Mouse (Mus musculus): Measurements from ENCODE around the gene Utp4. TPM values are rescaled to one million over a fixed set of nuclear protein-coding genes. Genes with fewer than 3 reads are reported as not detected.
A peak's percentile ranks its signal among the peaks of the same experiment; 100 is the strongest.
"Not testable (repeated sequence)": the region's sequence is repeated elsewhere in the genome, so short reads cannot be mapped to it uniquely, and the experiment has no call there.

Utp4 gene
- polyA plus RNA-seq, 1 experiment from 2014 or later: 63.5 TPM

DNA sequence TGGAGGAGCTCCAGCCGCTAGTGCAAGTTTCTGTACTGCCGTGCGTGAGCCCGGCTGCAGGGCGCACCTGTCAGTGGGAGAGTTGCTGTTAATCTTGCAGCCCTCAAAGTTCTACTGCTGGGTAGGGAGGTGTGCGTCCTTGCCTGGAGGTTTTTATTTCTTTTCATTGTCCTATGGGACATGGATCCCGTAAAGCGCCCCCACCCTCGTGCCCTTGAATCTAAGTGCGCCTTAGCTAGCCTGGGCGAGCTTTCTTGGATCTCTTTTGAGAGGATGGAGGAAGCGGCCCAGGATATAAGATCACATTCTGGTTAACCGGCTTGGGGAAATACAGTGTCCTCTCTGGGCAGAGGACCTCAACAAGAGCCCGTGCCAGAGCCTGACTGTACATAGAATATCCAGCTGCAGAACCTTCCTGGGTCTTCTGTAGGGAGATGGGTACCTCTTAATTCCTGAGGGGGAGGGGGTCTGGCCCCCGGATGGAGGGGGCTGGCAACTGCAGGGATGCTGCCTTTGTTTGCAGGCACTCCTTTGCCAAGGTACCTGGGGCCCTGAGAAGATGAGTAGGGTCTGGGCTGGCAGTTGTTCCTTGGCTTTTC lies 22.0 kb upstream of the Utp4 start:
- peak overlapping the region; percentile 52 for H3K4me3 ChIP-seq (ENCODE audit: low read depth, low read length)
- no peaks in the 10 kb centered on the region for H3K9me3 ChIP-seq (ENCODE audit: control insufficient read depth, low read depth, low read length)
- H3K4me2 ChIP-seq (replicated peaks; ENCODE audit: low read depth, low read length): peak overlapping the region; percentile 99
- H3K27me3 ChIP-seq (ENCODE audit: control insufficient read depth, insufficient read depth, low read length): peaks cover 3% of the 10 kb centered on the region; the same call in 1 of the 2 replicates
- H3K36me3 ChIP-seq (ENCODE audit: control insufficient read depth, insufficient read depth, low read length): peaks cover 8% of the 10 kb centered on the region; the same call in 1 of the 2 replicates
- H3K4me1 ChIP-seq (ENCODE audit: control insufficient read depth, insufficient read depth, low read length): peaks cover 19% of the 10 kb centered on the region; the same call in 1 of the 2 replicates
- H3K27ac ChIP-seq (ENCODE audit: low read length): no peak overlapping the region
- H3K9ac ChIP-seq (replicated peaks; ENCODE audit: low read depth, low read length): 0 out of 2 replicates have a peak overlapping the region, but pooled peaks have one; percentile 32
- ATAC-seq (ENCODE audit: insufficient number of reproducible peaks, insufficient read depth, low FRiP score, low read depth): peak; percentile 12; the same call in 1 of the 2 replicates
- 2% methylated on average over 15 of the region's 15 CpGs for WGBS

- peaks cover 19% of the 10 kb centered on the region; the same call in 1 of the 2 replicates for H3K4me1 ChIP-seq (ENCODE audit: control insufficient read depth, insufficient read depth, low read length)
- WGBS: under 1% methylated on average over 22 of the region's 22 CpGs
- peaks cover 3% of the 10 kb centered on the region; the same call in 1 of the 2 replicates for H3K27me3 ChIP-seq (ENCODE audit: control insufficient read depth, insufficient read depth, low read length)
- peak overlapping the region; percentile 99 for H3K4me2 ChIP-seq (replicated peaks; ENCODE audit: low read depth, low read length)
- ATAC-seq (ENCODE audit: insufficient number of reproducible peaks, insufficient read depth, low FRiP score, low read depth): peak; percentile 59
- peak overlapping the region; percentile 52 for H3K4me3 ChIP-seq (ENCODE audit: low read depth, low read length)
- H3K9ac ChIP-seq (replicated peaks; ENCODE audit: low read depth, low read length): no peak overlapping the region; the same call in 1 of the 2 replicates
- H3K9me3 ChIP-seq (ENCODE audit: control insufficient read depth, low read depth, low read length): no peaks in the 10 kb centered on the region
- H3K36me3 ChIP-seq (ENCODE audit: control insufficient read depth, insufficient read depth, low read length): peaks cover 13% of the 10 kb centered on the region; the same call in 1 of the 2 replicates
- H3K27ac ChIP-seq (ENCODE audit: low read length): no peak overlapping the region
Observed at GRCm38 (mm10) chr8:106871931-106872371, 21.5 kb upstream of the Utp4 start.

- Histone ChIP-seq H3K36me3 (ENCODE audit: control insufficient read depth, insufficient read depth, low read length) (peaks cover 13% of the 10 kb centered on the region; the same call in 1 of the 2 replicates), H3K9me3 (ENCODE audit: control insufficient read depth, low read depth, low read length) (no peaks in the 10 kb centered on the region), H3K4me2 (replicated peaks; ENCODE audit: low read depth, low read length) (peak overlapping the region; percentile 99), H3K27me3 (ENCODE audit: control insufficient read depth, insufficient read depth, low read length) (peaks cover 3% of the 10 kb centered on the region; the same call in 1 of the 2 replicates), H3K9ac (replicated peaks; ENCODE audit: low read depth, low read length) (no peak overlapping the region), H3K4me1 (ENCODE audit: control insufficient read depth, insufficient read depth, low read length) (peaks cover 19% of the 10 kb centered on the region; the same call in 1 of the 2 replicates), H3K4me3 (ENCODE audit: low read depth, low read length) (peak overlapping the region; percentile 52), H3K27ac (ENCODE audit: low read length) (no peak overlapping the region)
- no peak for ATAC-seq (ENCODE audit: insufficient number of reproducible peaks, insufficient read depth, low FRiP score, low read depth)
- WGBS: 15% methylated on average over 8 of the region's 8 CpGs
Observed at GRCm38 (mm10) chr8:106872454-106873034, 20.9 kb upstream of the Utp4 start.

DNA sequence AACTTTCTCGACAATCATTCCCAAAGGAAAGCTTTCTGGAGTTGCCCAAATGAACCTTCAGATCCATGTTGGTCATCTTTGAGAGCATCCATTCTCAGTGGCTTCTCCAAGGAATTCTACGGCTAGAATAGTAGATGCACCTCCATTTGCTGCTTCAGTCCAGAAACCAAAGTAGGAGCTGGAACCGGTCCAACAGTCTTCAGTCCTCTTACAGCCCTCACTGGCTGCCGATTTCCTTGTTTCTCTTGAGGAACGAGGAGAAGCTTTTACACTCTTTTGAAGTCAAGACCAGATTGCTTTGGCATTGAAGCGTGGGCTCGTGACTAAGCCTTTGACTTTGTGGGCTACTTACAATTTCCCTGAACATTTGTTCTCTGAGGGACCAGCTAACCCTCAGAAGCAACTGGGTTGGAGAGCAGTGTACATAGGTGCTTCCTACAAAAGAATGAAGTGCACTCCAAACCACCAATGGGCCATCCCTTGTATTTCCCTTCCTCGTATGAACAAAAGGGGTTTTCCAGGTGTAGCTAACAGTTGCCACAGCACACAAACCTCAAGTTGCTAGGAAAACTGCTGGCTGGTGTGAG lies 13.2 kb upstream of the Utp4 start:
- no peaks in the 10 kb centered on the region for H3K9me3 ChIP-seq (ENCODE audit: control insufficient read depth, low read depth, low read length)
- H3K27me3 ChIP-seq (ENCODE audit: control insufficient read depth, insufficient read depth, low read length): no peaks in the 10 kb centered on the region
- no peaks in the 10 kb centered on the region for H3K4me1 ChIP-seq (ENCODE audit: control insufficient read depth, insufficient read depth, low read length)
- no peak overlapping the region for H3K9ac ChIP-seq (replicated peaks; ENCODE audit: low read depth, low read length)
- no peak overlapping the region for H3K27ac ChIP-seq (ENCODE audit: low read length)
- H3K4me2 ChIP-seq (replicated peaks; ENCODE audit: low read depth, low read length): no peak overlapping the region
- no peak overlapping the region for H3K4me3 ChIP-seq (ENCODE audit: low read depth, low read length)
- ATAC-seq (ENCODE audit: insufficient number of reproducible peaks, insufficient read depth, low FRiP score, low read depth): no peak
- peaks cover 62% of the 10 kb centered on the region for H3K36me3 ChIP-seq (ENCODE audit: control insufficient read depth, insufficient read depth, low read length)
- WGBS: 84% methylated on average over 8 of the region's 8 CpGs

GRCm38 (mm10) chr8:106884094-106884493 lies 9.3 kb upstream of the Utp4 start:
- H3K36me3 ChIP-seq (ENCODE audit: control insufficient read depth, insufficient read depth, low read length): peaks cover 70% of the 10 kb centered on the region
- not testable (repeated sequence) for H3K4me1 ChIP-seq (ENCODE audit: control insufficient read depth, insufficient read depth, low read length); H3K4me2 ChIP-seq (replicated peaks; ENCODE audit: low read depth, low read length); H3K27ac ChIP-seq (ENCODE audit: low read length); H3K27me3 ChIP-seq (ENCODE audit: control insufficient read depth, insufficient read depth, low read length); H3K4me3 ChIP-seq (ENCODE audit: low read depth, low read length); H3K9me3 ChIP-seq (ENCODE audit: control insufficient read depth, low read depth, low read length); ATAC-seq (ENCODE audit: insufficient number of reproducible peaks, insufficient read depth, low FRiP score, low read depth); H3K9ac ChIP-seq (replicated peaks; ENCODE audit: low read depth, low read length)
- WGBS: 98% methylated on average over 11 of the region's 11 CpGs

DNA sequence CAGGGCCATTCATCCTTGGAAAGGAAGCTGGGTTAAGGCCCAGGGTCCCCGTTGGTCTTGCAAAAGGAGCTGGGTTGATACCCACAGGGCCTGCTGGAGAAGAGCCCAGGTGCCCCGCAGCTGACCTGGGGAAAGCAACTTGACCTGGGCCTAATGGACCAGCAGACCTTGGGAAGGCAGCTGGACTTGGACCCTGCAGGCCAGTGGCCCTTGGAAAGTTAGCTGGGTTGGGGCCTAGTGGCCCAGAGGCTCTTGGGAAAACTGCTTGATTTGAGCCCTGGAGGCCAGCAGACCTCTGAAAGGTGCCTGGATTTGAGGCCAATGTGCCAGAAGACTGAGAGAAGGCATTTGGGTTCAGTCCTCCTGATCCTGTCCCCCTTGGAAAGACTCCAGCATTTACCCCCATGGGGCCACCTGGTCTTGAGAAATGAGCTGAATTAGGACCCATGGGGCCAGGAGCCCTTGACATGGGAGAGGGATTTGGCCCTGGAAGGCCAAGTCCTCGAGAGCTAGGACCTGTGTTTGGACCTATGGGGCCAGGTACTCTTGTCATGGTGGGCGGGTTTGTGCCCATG lies 8.5 kb upstream of the Utp4 start:
- 93% methylated on average over 4 of the region's 4 CpGs for WGBS
- H3K4me1 ChIP-seq (ENCODE audit: control insufficient read depth, insufficient read depth, low read length); H3K4me3 ChIP-seq (ENCODE audit: low read depth, low read length); H3K4me2 ChIP-seq (replicated peaks; ENCODE audit: low read depth, low read length); ATAC-seq (ENCODE audit: insufficient number of reproducible peaks, insufficient read depth, low FRiP score, low read depth); H3K9ac ChIP-seq (replicated peaks; ENCODE audit: low read depth, low read length); H3K27ac ChIP-seq (ENCODE audit: low read length); H3K27me3 ChIP-seq (ENCODE audit: control insufficient read depth, insufficient read depth, low read length); H3K9me3 ChIP-seq (ENCODE audit: control insufficient read depth, low read depth, low read length): not testable (repeated sequence)
- H3K36me3 ChIP-seq (ENCODE audit: control insufficient read depth, insufficient read depth, low read length): peaks cover 62% of the 10 kb centered on the region

DNA sequence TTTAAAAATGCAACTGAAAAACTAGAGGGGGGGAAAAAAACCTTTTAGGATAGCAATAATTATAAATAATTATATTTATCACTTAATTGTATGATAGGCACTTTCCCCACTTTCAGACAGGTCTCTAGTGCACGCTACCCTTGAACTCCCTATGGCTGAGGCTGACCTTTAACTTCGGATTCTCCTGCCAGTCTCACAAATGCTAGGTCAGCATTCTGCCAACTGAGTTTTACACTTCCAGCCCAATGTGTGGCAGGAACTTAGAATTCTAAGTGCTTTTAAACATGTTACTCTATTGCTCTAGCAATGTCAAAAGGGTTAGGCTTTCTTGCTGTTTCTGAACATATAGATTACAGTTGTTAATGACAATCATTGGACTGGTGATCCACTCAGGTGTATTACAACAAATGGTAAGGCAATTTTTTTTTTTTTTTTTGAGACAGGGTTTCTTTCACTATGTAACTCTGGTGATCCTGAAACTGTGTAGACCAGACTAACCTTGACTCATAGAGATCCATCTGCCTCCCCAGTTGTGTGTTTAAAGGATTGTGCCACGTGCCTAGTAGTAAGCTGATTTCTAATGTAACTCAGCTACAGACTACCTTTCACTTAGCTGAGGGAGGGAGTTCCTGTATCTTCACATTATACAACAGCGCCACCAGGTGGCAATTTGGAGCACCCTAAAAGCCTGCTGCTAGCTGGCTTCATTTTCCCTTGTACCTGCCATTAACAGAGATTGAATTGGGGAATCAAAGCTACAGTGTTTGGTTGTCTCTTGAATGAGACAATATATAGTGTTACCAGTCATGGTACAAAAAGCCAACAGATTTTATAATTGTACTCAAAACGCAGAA lies 5.9 kb upstream of the Utp4 start:
- Histone ChIP-seq H3K27ac (ENCODE audit: low read length) (no peak overlapping the region), H3K9me3 (ENCODE audit: control insufficient read depth, low read depth, low read length) (no peaks in the 10 kb centered on the region), H3K4me3 (ENCODE audit: low read depth, low read length) (no peak overlapping the region), H3K4me1 (ENCODE audit: control insufficient read depth, insufficient read depth, low read length) (peaks cover 12% of the 10 kb centered on the region; the same call in 1 of the 2 replicates), H3K27me3 (ENCODE audit: control insufficient read depth, insufficient read depth, low read length) (no peaks in the 10 kb centered on the region), H3K4me2 (replicated peaks; ENCODE audit: low read depth, low read length) (no peak overlapping the region), H3K36me3 (ENCODE audit: control insufficient read depth, insufficient read depth, low read length) (peaks cover 43% of the 10 kb centered on the region), H3K9ac (replicated peaks; ENCODE audit: low read depth, low read length) (no peak overlapping the region)
- WGBS: 45% methylated on average over 5 of the region's 5 CpGs
- peak; percentile 80; the same call in 1 of the 2 replicates for ATAC-seq (ENCODE audit: insufficient number of reproducible peaks, insufficient read depth, low FRiP score, low read depth)

GRCm38 (mm10) chr8:106888803-106889202 lies 4.6 kb upstream of the Utp4 start:
- H3K9ac ChIP-seq (replicated peaks; ENCODE audit: low read depth, low read length): no peak overlapping the region
- 80% methylated on average over 3 of the region's 3 CpGs for WGBS
- H3K9me3 ChIP-seq (ENCODE audit: control insufficient read depth, low read depth, low read length): no peaks in the 10 kb centered on the region
- H3K4me1 ChIP-seq (ENCODE audit: control insufficient read depth, insufficient read depth, low read length): peaks cover 12% of the 10 kb centered on the region; the same call in 1 of the 2 replicates
- no peak overlapping the region for H3K4me2 ChIP-seq (replicated peaks; ENCODE audit: low read depth, low read length)
- no peaks in the 10 kb centered on the region for H3K27me3 ChIP-seq (ENCODE audit: control insufficient read depth, insufficient read depth, low read length)
- ATAC-seq (ENCODE audit: insufficient number of reproducible peaks, insufficient read depth, low FRiP score, low read depth): no peak
- no peak overlapping the region for H3K27ac ChIP-seq (ENCODE audit: low read length)
- H3K36me3 ChIP-seq (ENCODE audit: control insufficient read depth, insufficient read depth, low read length): peaks cover 32% of the 10 kb centered on the region
- H3K4me3 ChIP-seq (ENCODE audit: low read depth, low read length): no peak overlapping the region
